Mouse (Mus musculus) CH12.LX (cell line): ENCODE results near the gene Fxr2. TPM values are rescaled to one million over a fixed set of nuclear protein-coding genes. Genes with fewer than 3 reads are reported as not detected.

Experiments used
- DNase-seq: peaks from one replicate; pipeline ENCODE4 v3.0.0-alpha.2; 2013; ENCODE audit errors: extremely low read depth
- H3K27ac ChIP-seq: 2 replicates; pipeline ENCODE4 v1.5.1; 2012; ENCODE audit warnings: low read depth, mild to moderate bottlenecking, control low read depth, moderate library complexity; ENCODE audit not compliant: insufficient read depth
- H3K27me3 ChIP-seq: replicated peaks from 2 replicates; pipeline ENCODE3; 2012; ENCODE audit warnings: inconsistent platforms
- H3K36me3 ChIP-seq, 2 experiments: replicated peaks in 1 of 2; 2 replicates each; pipeline versions ENCODE3 to v1.6.1; 2012; ENCODE audit warnings: inconsistent platforms in 1 of 2, low read length in 1 of 2, mild to moderate bottlenecking in 1 of 2, mixed read lengths in 1 of 2, moderate library complexity in 1 of 2; ENCODE audit not compliant: control insufficient read depth in 1 of 2, insufficient read depth in 1 of 2
- H3K4me1 ChIP-seq, 2 experiments: 2 replicates each; pipeline ENCODE4 v1.6.1; 2012; ENCODE audit warnings: inconsistent platforms in 1 of 2, moderate library complexity in 1 of 2; ENCODE audit not compliant: insufficient read depth in 2 of 2, control insufficient read depth in 1 of 2
- H3K4me2 ChIP-seq: 2 replicates; pipeline ENCODE4 v1.6.1; 2012; ENCODE audit warnings: low read depth, mild to moderate bottlenecking, control low read depth; ENCODE audit not compliant: poor library complexity, insufficient read depth, severe bottlenecking
- H3K4me3 ChIP-seq, 3 experiments: fragments of 150-350 bp in 1 of 3; sonication (generic) in 1 of 3; replicated peaks in 1 of 3; 2 replicates each; pipeline versions ENCODE3 to v1.5.1; 2011 to 2012; ENCODE audit warnings: low read depth in 2 of 3, low read length in 2 of 3, mild to moderate bottlenecking in 2 of 3, moderate library complexity in 2 of 3, control low read depth in 1 of 3, improper control_type of control experiment in 1 of 3, inconsistent platforms in 1 of 3, mixed read lengths in 1 of 3; ENCODE audit not compliant: poor library complexity in 1 of 3
- H3K79me2 ChIP-seq: replicated peaks from 2 replicates; pipeline ENCODE4 v1.6.1; 2012; ENCODE audit warnings: mild to moderate bottlenecking, moderate library complexity; ENCODE audit not compliant: control insufficient read depth, poor library complexity, insufficient read depth, severe bottlenecking; ENCODE audit errors: extremely low read depth
- H3K9ac ChIP-seq: 2 replicates; pipeline ENCODE4 v1.6.1; 2012; ENCODE audit warnings: low read depth, mild to moderate bottlenecking, control low read depth, moderate library complexity; ENCODE audit not compliant: insufficient read depth
- H3K9me3 ChIP-seq: replicated peaks from 2 replicates; pipeline ENCODE3; 2012; ENCODE audit warnings: low read length, inconsistent platforms, mixed read lengths
- BHLHE40 ChIP-seq: IDR thresholded peaks from 2 replicates; pipeline ENCODE4 v1.6.1; 2011; ENCODE audit warnings: mild to moderate bottlenecking, low read depth, low read length, improper control_type of control experiment
- CHD2 ChIP-seq: IDR thresholded peaks from 2 replicates; pipeline ENCODE4 v1.6.1; 2011; ENCODE audit warnings: low read length, improper control_type of control experiment
- CTCF ChIP-seq, 2 experiments: IDR thresholded peaks in 1 of 2; conservative IDR thresholded peaks in 1 of 2; 2 replicates each; pipeline ENCODE4 v1.5.1; 2011 to 2012; ENCODE audit warnings: low read depth in 2 of 2, low read length in 2 of 2, improper control_type of control experiment in 1 of 2, inconsistent platforms in 1 of 2, mild to moderate bottlenecking in 1 of 2, moderate library complexity in 1 of 2
- E2F4 ChIP-seq: IDR thresholded peaks from 2 replicates; pipeline ENCODE4 v1.6.1; 2011; ENCODE audit warnings: low read depth, low read length, improper control_type of control experiment; ENCODE audit not compliant: insufficient replicate concordance
- HCFC1 ChIP-seq: IDR thresholded peaks from 2 replicates; pipeline ENCODE4 v1.6.1; 2012; ENCODE audit warnings: low read depth, mild to moderate bottlenecking, inconsistent platforms, low read length, improper control_type of control experiment
- JUN ChIP-seq: IDR thresholded peaks from 2 replicates; pipeline ENCODE4 v1.6.1; 2011; ENCODE audit warnings: low read depth, mild to moderate bottlenecking, low read length, improper control_type of control experiment, moderate library complexity; ENCODE audit not compliant: insufficient read depth
- JUND ChIP-seq: conservative IDR thresholded peaks from 2 replicates; pipeline ENCODE4 v1.6.1; 2011; ENCODE audit warnings: low read depth, low read length, improper control_type of control experiment
- MAFK ChIP-seq: IDR thresholded peaks from 2 replicates; pipeline ENCODE4 v1.6.1; 2011; ENCODE audit warnings: low read length, improper control_type of control experiment; ENCODE audit not compliant: insufficient replicate concordance
- MAX ChIP-seq: IDR thresholded peaks from 2 replicates; pipeline ENCODE4 v1.6.1; 2011; ENCODE audit warnings: low read length, improper control_type of control experiment
- MEF2A ChIP-seq: IDR thresholded peaks from 2 replicates; pipeline ENCODE4 v1.6.1; 2014; ENCODE audit warnings: low read depth, mild to moderate bottlenecking, inconsistent platforms, low read length, improper control_type of control experiment, borderline replicate concordance
- NRF1 ChIP-seq: IDR thresholded peaks from 2 replicates; pipeline ENCODE4 v1.6.1; 2014; ENCODE audit warnings: low read depth, mild to moderate bottlenecking, inconsistent platforms, low read length, improper control_type of control experiment, moderate library complexity
- POLR2AphosphoS2 ChIP-seq: IDR thresholded peaks from 2 replicates; pipeline ENCODE4 v1.6.1; 2011; ENCODE audit warnings: low read depth, low read length, improper control_type of control experiment
- RAD21 ChIP-seq: IDR thresholded peaks from 2 replicates; pipeline ENCODE4 v1.6.1; 2011; ENCODE audit warnings: low read depth, mild to moderate bottlenecking, low read length, improper control_type of control experiment, moderate library complexity
- SIN3A ChIP-seq: IDR thresholded peaks from 2 replicates; pipeline ENCODE4 v1.6.1; 2012; ENCODE audit warnings: low read length, improper control_type of control experiment, inconsistent platforms
- SMC3 ChIP-seq: IDR thresholded peaks from 2 replicates; pipeline ENCODE4 v1.6.1; 2011; ENCODE audit warnings: low read depth, low read length, improper control_type of control experiment
- UBTF ChIP-seq: IDR thresholded peaks from 2 replicates; pipeline ENCODE4 v1.6.1; 2012; ENCODE audit warnings: low read depth, mild to moderate bottlenecking, inconsistent platforms, low read length, improper control_type of control experiment, moderate library complexity
- USF1 ChIP-seq: IDR thresholded peaks from 2 replicates; pipeline ENCODE4 v1.6.1; 2014; ENCODE audit warnings: low read depth, mild to moderate bottlenecking, inconsistent platforms, low read length, improper control_type of control experiment
- USF2 ChIP-seq: conservative IDR thresholded peaks from 2 replicates; pipeline ENCODE4 v1.6.1; 2011; ENCODE audit warnings: low read depth, low read length, improper control_type of control experiment
- ZC3H11A ChIP-seq: IDR thresholded peaks from 2 replicates; pipeline ENCODE4 v1.6.1; 2012; ENCODE audit warnings: low read depth, mild to moderate bottlenecking, inconsistent platforms, low read length, improper control_type of control experiment
- ZNF384 ChIP-seq: IDR thresholded peaks from 2 replicates; pipeline ENCODE4 v1.6.1; 2012; ENCODE audit warnings: low read depth, low read length, improper control_type of control experiment, inconsistent platforms
- dilution Hi-C: fragments of 300-500 bp; cut with MboI; formaldehyde crosslinking; loops from 2 replicates; pipeline ENCODE4 v1.14.3; 2020; ENCODE audit warnings: low sequenced_read_pairs; ENCODE audit not compliant: extremely low pct_unique_long_range_greater_than_20kb, extremely low pct_ligation_motif_present
- in situ Hi-C: fragments of 300-500 bp; cut with MboI; formaldehyde crosslinking; loops from 3 replicates; pipeline ENCODE4 v1.14.3; 2019; ENCODE audit warnings: low sequenced_read_pairs, low pct_ligation_motif_present, low pct_unique_long_range_greater_than_20kb, mixed read lengths
- polyA plus RNA-seq: library from polyadenylated mRNA; unstranded; fragments of >175 nt; gene quantifications from 2 replicates; pipeline ENCODE4 v1.2.1, GENCODE M21; 2012; ENCODE audit warnings: low read depth; ENCODE audit not compliant: insufficient read length
- total RNA-seq, 2 experiments: library from RNA; depleted of rRNA; stranded (reverse); fragments of 300-350 nt in 1 of 2; fragments of >200 nt in 1 of 2; gene quantifications; 2 replicates each; pipeline ENCODE4 v1.2.3; 2012 to 2014

The Fxr2 gene
- total and polyA plus RNA-seq, 3 experiments: 83.3 to 96.4 (median 90.5) TPM

DNA sequence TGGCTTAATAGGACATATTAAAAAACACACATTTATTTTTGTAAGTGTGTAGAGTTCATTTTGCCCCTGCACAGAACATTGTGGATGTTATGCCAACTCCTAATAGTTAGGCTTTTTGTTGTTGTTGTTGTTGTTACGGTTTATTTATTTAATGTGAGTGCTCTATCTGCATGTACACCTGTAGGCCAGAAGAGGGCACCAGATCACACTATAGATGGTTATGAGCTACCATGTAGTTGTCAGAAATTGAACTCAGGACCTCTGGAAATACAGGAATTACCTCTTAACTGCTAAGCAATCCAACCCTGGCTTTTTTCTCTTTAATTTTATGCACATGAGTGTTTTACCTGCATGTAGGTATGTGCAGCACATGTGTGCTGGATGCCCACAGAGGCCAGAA is 3.0 kb upstream of the Fxr2 start:
- dilution Hi-C loops (no loop called here), in situ Hi-C loops (no loop called here)
- Histone ChIP-seq H3K36me3 (no peaks in the 10 kb centered on the region), H3K9me3 (no peaks in the 10 kb centered on the region), H3K4me3 (no peak overlapping the region), H3K27ac (no peak overlapping the region), H3K4me1 (peaks cover 0 to 25% of the 10 kb centered on the region in 2 experiments; a peak in 2 of 4 replicates), H3K79me2 (peaks cover 17% of the 10 kb centered on the region), H3K27me3 (no peaks in the 10 kb centered on the region), H3K4me2 (no peak overlapping the region), H3K9ac (no peak overlapping the region)
- DNase-seq: peak; percentile 62
- no peak for TF ChIP-seq USF1
- TF ChIP-seq CTCF (conservative IDR thresholded peaks at IDR 0.05 in 1 of 2, IDR thresholded peaks at IDR 0.05 in 1 of 2; ENCODE audit: low read depth in 2 of 2, low read length in 2 of 2): peak; percentile 67 to 76
- TF ChIP-seq JUN: no peak
- TF ChIP-seq NRF1: peak; percentile 32; the same call in 1 of the 2 replicates
- peak; percentile 59 for TF ChIP-seq SMC3
- no peak for TF ChIP-seq HCFC1
- no peak for TF ChIP-seq MAX
- peak; percentile 54 for TF ChIP-seq RAD21

DNA sequence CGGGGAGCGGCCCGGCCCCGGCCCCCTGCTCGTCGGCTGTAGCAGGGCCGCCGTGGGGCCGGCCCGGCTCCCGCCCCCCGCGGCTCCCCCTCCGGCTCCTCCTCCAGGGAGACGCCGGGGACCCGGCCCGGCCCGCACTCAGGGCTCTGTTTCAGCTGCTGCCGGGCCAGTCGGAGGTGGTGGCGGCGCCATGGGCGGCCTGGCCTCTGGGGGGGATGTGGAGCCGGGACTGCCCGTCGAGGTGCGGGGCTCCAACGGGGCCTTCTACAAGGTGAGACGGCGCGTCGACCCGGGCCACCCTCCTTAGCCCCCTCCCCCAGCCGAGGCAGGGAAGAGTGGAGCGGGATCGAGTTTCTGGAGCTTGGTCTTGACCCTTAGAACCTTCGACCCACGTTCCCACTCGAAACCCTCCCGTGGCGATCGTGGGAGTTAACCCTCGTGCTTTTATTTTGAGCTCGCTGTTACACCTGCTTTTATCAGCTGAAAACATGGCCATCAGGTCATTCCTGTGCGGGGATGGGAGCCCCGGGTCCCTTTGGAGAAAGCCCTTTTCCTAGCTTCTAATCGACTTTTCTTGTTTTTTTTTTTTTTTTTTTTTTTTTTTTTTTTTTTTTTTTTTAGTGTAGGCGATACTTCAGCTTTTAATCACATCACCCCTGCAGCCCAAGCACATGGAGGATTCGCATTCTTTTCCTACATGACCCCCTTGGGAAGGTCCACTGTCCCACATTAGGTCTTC is 507 bp downstream of the Fxr2 start:
- H3K4me1 ChIP-seq: peaks cover 0 to 52% of the 10 kb centered on the region in 2 experiments; a peak in 2 of 4 replicates
- H3K4me2 ChIP-seq: peak overlapping the region; percentile 89
- in situ Hi-C loops: no loop called here
- no peaks in the 10 kb centered on the region for H3K27me3 ChIP-seq
- TF ChIP-seq JUN: no peak
- TF ChIP-seq ZNF384: peak; percentile 92
- peak; percentile 99 for TF ChIP-seq UBTF
- peak; percentile 51 for TF ChIP-seq CHD2
- no peak for TF ChIP-seq MAFK
- TF ChIP-seq ZC3H11A: no peak
- TF ChIP-seq BHLHE40: no peak
- TF ChIP-seq E2F4: no peak
- no peak for TF ChIP-seq POLR2AphosphoS2
- no peak for TF ChIP-seq MEF2A
- peak; percentile 13; the same call in 1 of the 2 replicates for TF ChIP-seq SIN3A
- TF ChIP-seq JUND: no peak
- TF ChIP-seq USF2: no peak
- TF ChIP-seq CTCF (conservative IDR thresholded peaks at IDR 0.05 in 1 of 2, IDR thresholded peaks at IDR 0.05 in 1 of 2; ENCODE audit: low read depth in 2 of 2, low read length in 2 of 2): no peak
- peaks cover 4 to 20% of the 10 kb centered on the region in 2 experiments for H3K36me3 ChIP-seq
- peak; percentile 50 for DNase-seq
- H3K9ac ChIP-seq: peak overlapping the region; percentile 94
- peak overlapping the region; percentile 90 to 95 (median 90) for H3K4me3 ChIP-seq
- peaks cover 49% of the 10 kb centered on the region for H3K79me2 ChIP-seq
- no peaks in the 10 kb centered on the region for H3K9me3 ChIP-seq
- dilution Hi-C loops: no loop called here
- H3K27ac ChIP-seq: peak overlapping the region; percentile 73
